Mouse (Mus musculus) megakaryocyte, embryonic 14.5 days (primary cell): ENCODE results near the gene Hand2.

ENCODE experiments used
- FLI1 ChIP-seq: IDR thresholded peaks from 2 replicates; pipeline ENCODE4 v1.6.1; 2012; ENCODE audit warnings: low read length, inconsistent platforms, mixed read lengths
- GATA1 ChIP-seq: IDR thresholded peaks from 3 replicates; pipeline ENCODE4 v1.6.1; 2012; ENCODE audit warnings: mixed read lengths, low read length, inconsistent platforms, borderline replicate concordance

DNA sequence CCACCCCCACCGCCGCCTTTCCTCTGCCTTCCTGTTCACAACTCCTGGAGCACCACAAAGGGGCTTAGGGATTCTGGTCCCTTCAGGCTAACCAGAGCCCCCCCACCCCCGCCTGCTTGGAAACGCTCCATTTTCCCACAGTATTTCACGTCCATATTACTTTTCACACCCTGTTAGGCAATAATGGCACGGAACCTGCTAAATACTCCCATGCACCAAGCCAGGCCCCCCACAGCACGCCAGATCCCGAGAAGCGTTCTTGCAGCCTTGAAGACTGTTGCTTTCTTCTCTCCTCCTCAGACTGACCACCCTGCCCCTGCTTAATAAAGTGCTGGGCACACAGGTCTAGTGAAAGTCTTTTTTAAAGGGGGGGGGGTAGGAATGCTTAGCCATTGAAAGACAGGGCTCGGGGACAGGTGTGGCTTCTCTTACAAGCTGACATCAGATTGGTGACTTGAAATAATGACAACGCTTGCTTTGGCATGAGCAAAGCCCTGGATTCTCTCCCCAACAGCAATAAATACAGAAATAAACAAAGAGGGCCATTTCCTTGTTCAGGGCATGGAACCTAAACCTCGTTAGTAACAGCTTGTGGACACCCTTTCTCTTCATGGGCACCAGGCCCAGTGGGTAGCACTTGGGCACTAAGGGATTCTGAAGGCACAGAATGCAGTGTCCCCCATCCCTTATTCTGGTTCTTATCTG lies 21.8 kb downstream of the Hand2 start:
- TF ChIP-seq GATA1, result no peak
- no peak for TF ChIP-seq FLI1
